Mouse (Mus musculus) cortical plate, adult 2 months (tissue): ENCODE data around the gene Lmna.

Experiments
- CTCF ChIP-seq: fragments of 200-500 bp; IDR thresholded peaks from 2 replicates; pipeline ENCODE4 v1.5.1; 2011; ENCODE audit warnings: mild to moderate bottlenecking, control low read depth, low read length; ENCODE audit not compliant: insufficient read depth; ENCODE audit errors: extremely low read depth
- POLR2A ChIP-seq: fragments of 200-500 bp; IDR thresholded peaks from 2 replicates; pipeline ENCODE4 v1.6.1; 2011; ENCODE audit warnings: mild to moderate bottlenecking, low read length, control low read depth; ENCODE audit not compliant: insufficient read depth; ENCODE audit errors: extremely low read depth

GRCm38 (mm10) chr3:88535527-88535926 is 25.8 kb upstream of the Lmna start:
- TF ChIP-seq POLR2A (no peak), CTCF (no peak)
